Mouse (Mus musculus) brain, embryonic 14.5 days (tissue): ENCODE data around the gene Dhx9.

Source experiments
- CTCF ChIP-seq: fragments of 200-500 bp; IDR thresholded peaks from 2 replicates; pipeline ENCODE4 v1.5.1; 2012; ENCODE audit warnings: inconsistent platforms, mild to moderate bottlenecking, moderate library complexity, borderline replicate concordance; ENCODE audit not compliant: insufficient read depth, insufficient read length; ENCODE audit errors: extremely low read depth
- POLR2A ChIP-seq: fragments of 200-500 bp; IDR thresholded peaks from 2 replicates; pipeline ENCODE4 v1.6.1; 2012; ENCODE audit warnings: mild to moderate bottlenecking, inconsistent platforms, borderline replicate concordance; ENCODE audit not compliant: poor library complexity, insufficient read depth, insufficient read length, severe bottlenecking; ENCODE audit errors: extremely low read depth

DNA sequence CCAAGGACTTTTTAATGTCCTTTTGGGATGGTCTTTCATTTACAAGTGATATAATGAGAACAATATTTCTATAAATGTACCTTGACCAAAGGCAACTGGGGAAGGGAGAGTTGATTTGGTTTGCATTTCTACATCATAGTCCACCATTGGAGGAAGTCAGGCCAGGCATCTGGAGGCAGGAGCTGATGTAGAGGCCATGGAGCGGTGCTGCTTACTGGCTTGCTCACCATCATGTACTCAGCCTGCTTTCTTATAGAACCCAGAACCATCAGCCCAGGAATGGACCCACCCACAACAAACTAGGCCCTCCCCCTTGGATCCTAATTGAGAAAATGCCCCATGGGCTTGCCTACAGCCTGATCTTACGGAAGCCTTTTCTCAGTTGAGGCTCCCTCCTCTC lies 55.1 kb downstream of the Dhx9 start:
- TF ChIP-seq CTCF (no peak), POLR2A (no peak)
